Mouse (Mus musculus) urinary bladder, postnatal 14 days (tissue): ENCODE measurements at regions not wholly inside any gene's neighbourhood (a gene's known extent, or its start where the extent isn't known, plus 50 kb on each side); places are given as distances from the start of the nearest gene placed in this dataset.

ENCODE experiments used
- DNase-seq: peaks from one replicate; pipeline ENCODE4 v3.0.0; 2021; ENCODE audit warnings: low spot score

- DNase-seq, result no peak
Observed at GRCm38 (mm10) chr2:160584568-160584967, 61.1 kb upstream of the Top1 start.

GRCm38 (mm10) chr2:160587015-160587835, 58.5 kb upstream of the Top1 start:
- DNase-seq, result no peak

GRCm38 (mm10) chr2:160588401-160588800, 57.3 kb upstream of the Top1 start:
- no peak for DNase-seq

- no peak for DNase-seq
Observed at GRCm38 (mm10) chr2:160590209-160590910, 55.3 kb upstream of the Top1 start.

- DNase-seq, result no peak
Observed at GRCm38 (mm10) chr2:160591446-160592180, 54.1 kb upstream of the Top1 start.

- DNase-seq, result peak; percentile 73
Observed at GRCm38 (mm10) chr2:160593035-160593434, 52.7 kb upstream of the Top1 start.
